Mouse (Mus musculus) lung, adult 2 months (tissue): ENCODE measurements around the gene Rgma.

Experiments used
- CTCF ChIP-seq: fragments of 200-500 bp; IDR thresholded peaks from 2 replicates; pipeline ENCODE4 v1.5.1; 2011; ENCODE audit warnings: mild to moderate bottlenecking, low read length, control low read depth; ENCODE audit not compliant: insufficient read depth
- POLR2A ChIP-seq: fragments of 200-500 bp; IDR thresholded peaks from 2 replicates; pipeline ENCODE4 v1.6.1; 2011; ENCODE audit warnings: low read depth, mild to moderate bottlenecking, control low read depth, low read length, borderline replicate concordance; ENCODE audit errors: extremely low read depth

- TF ChIP-seq POLR2A (no peak), CTCF (no peak)
Measured at GRCm38 (mm10) chr7:73348585-73349124, 26.7 kb upstream of the Rgma start.
